Mouse (Mus musculus): Measurements from ENCODE around the gene Gm21788. TPM values are rescaled to one million over a fixed set of nuclear protein-coding genes. Genes with fewer than 3 reads are reported as not detected.
"Not testable (repeated sequence)": the region's sequence is repeated elsewhere in the genome, so short reads cannot be mapped to it uniquely, and the experiment has no call there.

The Gm21788 gene
- polyA plus RNA-seq (2012; rRNA removed) = not detected in 2 replicates

DNA sequence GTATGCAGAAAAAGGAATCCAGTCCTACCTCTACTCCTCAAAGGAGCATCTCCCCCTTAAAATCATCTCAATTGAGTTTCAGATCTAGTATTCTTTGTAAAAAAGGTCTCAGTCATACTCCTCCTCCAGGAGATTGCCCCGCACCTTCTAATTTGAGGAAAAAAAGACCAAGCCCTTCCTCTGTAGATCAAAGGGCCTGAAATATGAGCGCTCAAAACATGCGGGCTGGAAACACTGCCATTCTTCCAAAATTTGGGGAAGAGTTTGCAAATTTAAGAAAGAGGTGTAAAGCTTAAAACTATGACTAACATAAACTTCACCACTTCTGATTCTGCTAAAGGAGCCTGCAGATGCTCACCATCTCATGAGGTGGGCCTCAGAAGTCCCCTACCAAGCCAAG, at the start of gene Gm21788:
TSS of gene Gm21788 (plus strand) at position 301 of the 400 bp plus-strand sequence.
- H3K4me1 ChIP-seq (ENCODE audit: control insufficient read depth, insufficient read depth, low read length); H3K4me3 ChIP-seq (ENCODE audit: insufficient read depth, low read depth, low read length); H3K27ac ChIP-seq (ENCODE audit: insufficient read depth, low read depth, low read length); H3K27me3 ChIP-seq (replicated peaks; ENCODE audit: control insufficient read depth, insufficient read depth, low read length); H3K36me3 ChIP-seq (ENCODE audit: control insufficient read depth, insufficient read depth, low read length); DNase-seq: not testable (repeated sequence)
- WGBS = no CpG with 5 or more reads among the region's 3 CpGs

Other genes starting within 250 kb of the Gm21788 start
- gene Gm21244, start 235.7 kb upstream of the Gm21788 start, polyA plus RNA-seq (2012; rRNA removed) = not detected in 2 replicates
- gene Gm28998, start 151.2 kb upstream of the Gm21788 start, polyA plus RNA-seq (2012; rRNA removed) = not detected in 2 replicates
- not detected in 2 replicates for gene Gm20826, start 233.5 kb downstream of the Gm21788 start, polyA plus RNA-seq (2012; rRNA removed)

All from kidney, adult 2 months (tissue).